ENCODE assay signal across 11 mouse cellular contexts in genomic region chr2:32633660-32634059, GRCm38 (mm10). TPM values are rescaled to one million over a fixed set of nuclear protein-coding genes. Genes with fewer than 3 reads are reported as not detected.
DNase-seq lines count a peak whose midpoint lies in the region; ATAC-seq and TF ChIP-seq lines count a peak whose summit lies in the region.
"Had no signal": no experiment of that assay in that cellular context is flagged by ENCODE, and none has a peak within 500 bp of the region (broad histone marks: within the 10 kb centered on the region; RNA-seq: fewer than 3 reads in every experiment).

No protein-coding gene starts in this region.

- H3K27ac ChIP-seq in cerebellum, adult 2 months (ENCODE audit: insufficient read depth, low read length): no peak overlapping the region
- peak overlapping the region; percentile 71 for H3K27ac ChIP-seq in heart, postnatal 0 days (ENCODE audit: low read depth)

- TF ChIP-seq EP300 in heart, postnatal 0 days (IDR thresholded peaks at IDR 0.05; ENCODE audit: low read depth): 0 out of 2 replicates have a peak, but pooled peaks have one; percentile 58

- TF ChIP-seq POLR2A in cerebellum, adult 2 months (IDR thresholded peaks at IDR 0.05; ENCODE audit: borderline replicate concordance, insufficient read depth, low read length): no peak
- peak; percentile 39; the same call in 1 of the 2 replicates for TF ChIP-seq POLR2A in lung, adult 2 months (IDR thresholded peaks at IDR 0.05; ENCODE audit: borderline replicate concordance, extremely low read depth, low read depth, low read length)

- no peak overlapping the region for H3K9ac ChIP-seq in heart, postnatal 0 days (replicated peaks; ENCODE audit: low read depth, low read length)

- no peak overlapping the region for H3K4me3 ChIP-seq in cerebellum, adult 2 months (replicated peaks; ENCODE audit: insufficient read depth, low read depth, low read length)
- no peak overlapping the region for H3K4me3 ChIP-seq in heart, postnatal 0 days (ENCODE audit: low read depth, low read length)
- H3K4me3 ChIP-seq in lung, adult 2 months (replicated peaks; ENCODE audit: extremely low read depth, low read depth, low read length): no peak overlapping the region

- H3K4me1 ChIP-seq in cerebellum, adult 2 months (ENCODE audit: control insufficient read depth, insufficient read depth, low read length): peaks cover 29% of the 10 kb centered on the region
- peaks cover 13% of the 10 kb centered on the region for H3K4me1 ChIP-seq in heart, postnatal 0 days (ENCODE audit: control insufficient read depth, insufficient read depth)
- H3K4me1 ChIP-seq in lung, adult 2 months (ENCODE audit: control insufficient read depth, insufficient read depth, low read length): peaks cover 35% of the 10 kb centered on the region

- peak; percentile 32 for DNase-seq in cerebellum, adult 9-11 months
- no peak for DNase-seq in cerebellum, adult 2 months
- DNase-seq in adrenal gland, postnatal 36 days: peak; percentile 46 to 60
- DNase-seq in heart, postnatal 0 days (ENCODE audit: low spot score): peak; percentile 54
- DNase-seq in lung, adult 2 months: no peak
- no peak for DNase-seq in cerebellum, adult 8-10 months
- no peak for DNase-seq in frontal cortex, postnatal 10 days (ENCODE audit: low spot score in 2 of 2)
- DNase-seq in spleen, postnatal 14 days (ENCODE audit: low spot score in 2 of 2): no peak

- WGBS in cerebellum, adult 2 months: 40% methylated on average over 5 of the region's 5 CpGs
- WGBS in heart, postnatal 0 days: 41% methylated on average over 5 of the region's 5 CpGs
- WGBS in lung, adult 2 months: 52% methylated on average over 5 of the region's 5 CpGs

- H3K27me3 ChIP-seq in cerebellum, adult 2 months (ENCODE audit: control insufficient read depth, insufficient read depth, low read length): no peaks in the 10 kb centered on the region
- no peaks in the 10 kb centered on the region for H3K27me3 ChIP-seq in heart, postnatal 0 days (ENCODE audit: control insufficient read depth, insufficient read depth, low read length)

- peaks cover 46% of the 10 kb centered on the region for H3K36me3 ChIP-seq in heart, postnatal 0 days (replicated peaks; ENCODE audit: control insufficient read depth, insufficient read depth, low read length)

- ATAC-seq in heart, postnatal 0 days (ENCODE audit: insufficient read depth, low read depth): 0 out of 2 replicates have a peak, but pooled peaks have one; percentile 5
- ATAC-seq: activated CD4-positive, CD25-positive, alpha-beta regulatory T cell, adult 4 months had no signal

- no peaks in the 10 kb centered on the region for H3K9me3 ChIP-seq in heart, postnatal 0 days (replicated peaks; ENCODE audit: control insufficient read depth, low read length)

- no peak overlapping the region for H3K4me2 ChIP-seq in heart, postnatal 0 days (ENCODE audit: low read depth, low read length)

- no peak for TF ChIP-seq CTCF in cerebellum, adult 2 months (IDR thresholded peaks at IDR 0.05; ENCODE audit: borderline replicate concordance, insufficient read depth, low read depth, low read length)
- TF ChIP-seq CTCF in heart, postnatal 0 days (IDR thresholded peaks at IDR 0.05; ENCODE audit: low read depth): no peak
- TF ChIP-seq CTCF in lung, adult 2 months (IDR thresholded peaks at IDR 0.05; ENCODE audit: insufficient read depth, low read length): no peak

RNA-seq across cellular contexts. Expression of gene Ak1, which starts 12.1 kb away (rescaled TPM):
- polyA plus RNA-seq in cerebellum, adult 2 months (2012; rRNA removed): 127 and 132 TPM in 2 replicates
- 10 to 100 TPM; 49.4 to 50.0 TPM for total RNA-seq in adrenal gland, postnatal 36 days (2021)
- total RNA-seq in heart, postnatal 0 days (2014; rRNA removed; ENCODE audit: low replicate concordance): 544 and 572 TPM in 2 replicates
- polyA plus RNA-seq in heart, postnatal 0 days (2015; fragmentation: Nextera tagmentation; extraction: Ambion mirVana): 721 and 737 TPM in 2 replicates
- polyA plus RNA-seq in lung, adult 2 months (2012; rRNA removed): 27.6 and 65.9 TPM in 2 replicates
- total RNA-seq: megakaryocyte, adult 5-6 weeks had no signal

RNA-seq across cellular contexts. Expression of gene Eng, which starts 12.7 kb away (rescaled TPM):
- polyA plus RNA-seq in cerebellum, adult 2 months (2012; rRNA removed): 28.0 and 31.6 TPM in 2 replicates
- total RNA-seq in adrenal gland, postnatal 36 days (2021): 10 to 100 TPM; 96.0 to 97.8 TPM
- total RNA-seq in heart, postnatal 0 days (2014; rRNA removed; ENCODE audit: low replicate concordance): 123 and 148 TPM in 2 replicates
- 133 and 137 TPM in 2 replicates for polyA plus RNA-seq in heart, postnatal 0 days (2015; fragmentation: Nextera tagmentation; extraction: Ambion mirVana)
- polyA plus RNA-seq in lung, adult 2 months (2012; rRNA removed): 713 and 858 TPM in 2 replicates
- polyA plus RNA-seq: activated CD4-positive, CD25-positive, alpha-beta regulatory T cell, adult 4 months had no signal

RNA-seq across cellular contexts. Expression of gene St6galnac6, which starts 34.2 kb away (rescaled TPM):
- 89.5 TPM in 2 replicates for polyA plus RNA-seq in cerebellum, adult 2 months (2012; rRNA removed)
- total RNA-seq in adrenal gland, postnatal 36 days (2021): 10 to 100 TPM; 38.3 to 58.1 TPM
- total RNA-seq in heart, postnatal 0 days (2014; rRNA removed; ENCODE audit: low replicate concordance): 102 and 117 TPM in 2 replicates
- 44.1 and 44.3 TPM in 2 replicates for polyA plus RNA-seq in heart, postnatal 0 days (2015; fragmentation: Nextera tagmentation; extraction: Ambion mirVana)
- polyA plus RNA-seq in lung, adult 2 months (2012; rRNA removed): 59.0 and 59.8 TPM in 2 replicates

RNA-seq across cellular contexts. Expression of gene St6galnac4, which starts 46.8 kb away (rescaled TPM):
- 91.4 and 101 TPM in 2 replicates for polyA plus RNA-seq in cerebellum, adult 2 months (2012; rRNA removed)
- total RNA-seq in adrenal gland, postnatal 36 days (2021): 10 to 100 TPM in 1 of 2 experiments, 1 to 10 TPM in 1; 7.9 to 11.0 TPM
- total RNA-seq in heart, postnatal 0 days (2014; rRNA removed; ENCODE audit: low replicate concordance): 25.7 and 28.0 TPM in 2 replicates
- 25.5 and 27.0 TPM in 2 replicates for polyA plus RNA-seq in heart, postnatal 0 days (2015; fragmentation: Nextera tagmentation; extraction: Ambion mirVana)
- polyA plus RNA-seq in lung, adult 2 months (2012; rRNA removed): 39.5 and 40.4 TPM in 2 replicates

RNA-seq across cellular contexts. Expression of gene 9430097D07Rik, which starts 58.2 kb away (rescaled TPM):
- 0.59 and 0.60 TPM in 2 replicates for polyA plus RNA-seq in cerebellum, adult 2 months (2012; rRNA removed)
- not detected for total RNA-seq in adrenal gland, postnatal 36 days (2021)
- total RNA-seq in heart, postnatal 0 days (2014; rRNA removed; ENCODE audit: low replicate concordance): not detected in 2 replicates
- polyA plus RNA-seq in heart, postnatal 0 days (2015; fragmentation: Nextera tagmentation; extraction: Ambion mirVana): not detected in 2 replicates
- polyA plus RNA-seq in lung, adult 2 months (2012; rRNA removed): not detected in 2 replicates
- total RNA-seq: megakaryocyte, adult 5-6 weeks had no signal
- polyA plus RNA-seq: activated CD4-positive, CD25-positive, alpha-beta regulatory T cell, adult 4 months; urinary bladder, adult 2 months had no signal

Comparison
In these comparisons a context has a peak if more than half of its experiments do, and no peak if none do; other contexts are left out.
1. DNase-seq: peak in cerebellum, adult 9-11 months (single experiment), adrenal gland, postnatal 36 days (2 of 2) and heart, postnatal 0 days (single experiment); none in cerebellum, adult 2 months (0 of 2), lung, adult 2 months (single experiment), cerebellum, adult 8-10 months (single experiment), frontal cortex, postnatal 10 days (0 of 2) and spleen, postnatal 14 days (0 of 2).